Mouse (Mus musculus): ENCODE results near the gene Vash2.

Gene Vash2

GRCm38 (mm10) chr1:190918938-190919337 lies 60.2 kb downstream of the Vash2 start:
- no peak for DNase-seq

GRCm38 (mm10) chr1:190912623-190913022 lies 66.5 kb downstream of the Vash2 start:
- DNase-seq = no peak

GRCm38 (mm10) chr1:190911415-190912123 lies 67.5 kb downstream of the Vash2 start, which contains the start of gene Rps6kc1:
Gene Rps6kc1, minus strand, starts transcription at chr1:190911770.
- DNase-seq = peak; percentile 81

- no peak for DNase-seq
Observed at GRCm38 (mm10) chr1:190910836-190911235, 68.3 kb downstream of the Vash2 start.

DNA sequence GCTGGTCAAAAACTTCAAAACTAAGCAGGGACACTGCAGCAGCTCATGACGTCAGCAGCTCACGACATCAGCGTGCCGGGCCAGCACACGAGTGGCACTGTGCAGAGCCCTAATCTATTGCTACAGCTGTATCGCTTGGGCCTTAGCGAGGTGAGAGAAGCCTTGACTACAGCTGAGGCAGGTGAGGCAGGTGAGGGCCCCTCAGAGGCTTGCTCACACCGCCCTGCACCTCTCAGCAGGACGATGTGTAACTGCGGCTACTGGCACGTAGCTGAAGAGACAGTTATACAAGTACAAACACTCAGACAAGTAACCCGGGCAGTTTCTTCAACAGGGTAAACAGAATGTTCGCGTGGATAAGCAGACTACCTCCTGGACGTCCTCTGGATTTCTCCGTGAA lies 74.4 kb downstream of the Vash2 start:
- DNase-seq = no peak

- DNase-seq = no peak
Observed at GRCm38 (mm10) chr1:190904136-190904535, 75.0 kb downstream of the Vash2 start.

DNA sequence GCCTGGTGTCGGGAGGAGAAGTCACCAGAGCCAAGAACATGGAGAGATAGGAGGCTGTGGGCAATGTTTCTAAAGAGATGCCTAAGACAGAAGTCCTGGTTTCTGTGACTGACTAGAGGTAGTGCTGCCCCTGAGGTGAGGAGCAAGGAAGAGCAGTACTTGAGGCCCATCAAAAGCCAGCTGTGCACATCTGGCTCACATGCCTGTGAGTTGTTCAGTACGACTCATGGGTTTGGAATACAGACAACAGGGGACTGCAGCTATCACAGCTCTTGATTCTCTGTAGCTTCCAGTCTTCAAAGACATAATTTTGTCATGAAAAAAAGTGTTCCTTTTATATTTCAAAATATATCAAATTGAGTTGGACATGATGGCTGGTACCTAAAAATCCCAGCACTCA lies 78.0 kb downstream of the Vash2 start:
- no peak for DNase-seq

DNA sequence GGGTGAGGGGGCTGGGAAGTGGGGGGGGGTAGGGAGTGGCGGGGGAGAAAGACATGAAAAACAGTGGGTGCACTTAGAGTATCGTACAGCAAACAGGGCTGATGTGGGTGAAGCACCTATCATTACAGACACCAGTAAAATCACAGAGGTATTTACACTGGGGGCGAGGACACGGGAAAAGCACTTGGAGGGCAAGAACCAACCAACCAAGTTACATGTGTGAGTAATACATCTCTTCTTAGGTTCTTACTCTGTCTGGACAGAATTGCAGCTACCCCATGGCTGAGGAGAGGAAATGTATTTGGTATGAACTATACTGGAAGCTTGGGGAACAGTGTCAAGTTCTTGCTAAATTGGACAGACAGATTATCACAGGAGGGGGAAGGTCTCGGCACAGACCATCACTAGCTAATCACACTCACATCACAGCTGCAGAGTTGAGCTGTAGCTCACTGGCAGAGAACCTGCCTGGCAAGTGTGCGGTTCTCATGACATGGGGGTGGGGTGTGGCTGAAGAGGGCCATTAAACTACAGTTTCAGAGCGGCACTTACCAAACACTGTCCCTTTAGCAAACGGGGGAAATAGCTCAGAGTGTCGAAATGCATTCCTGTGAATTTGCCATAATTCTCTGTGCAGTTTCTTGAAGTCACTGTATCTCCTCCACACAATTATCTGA lies 80.1 kb downstream of the Vash2 start:
- no peak for DNase-seq

- DNase-seq = no peak
Observed at GRCm38 (mm10) chr1:190898186-190898585, 80.9 kb downstream of the Vash2 start.
